Mouse (Mus musculus): ENCODE measurements around the gene Il1b. TPM values are rescaled to one million over a fixed set of nuclear protein-coding genes. Genes with fewer than 3 reads are reported as not detected.

The Il1b gene
- polyA plus RNA-seq, 1 experiment from 2014 or later: not detected

DNA sequence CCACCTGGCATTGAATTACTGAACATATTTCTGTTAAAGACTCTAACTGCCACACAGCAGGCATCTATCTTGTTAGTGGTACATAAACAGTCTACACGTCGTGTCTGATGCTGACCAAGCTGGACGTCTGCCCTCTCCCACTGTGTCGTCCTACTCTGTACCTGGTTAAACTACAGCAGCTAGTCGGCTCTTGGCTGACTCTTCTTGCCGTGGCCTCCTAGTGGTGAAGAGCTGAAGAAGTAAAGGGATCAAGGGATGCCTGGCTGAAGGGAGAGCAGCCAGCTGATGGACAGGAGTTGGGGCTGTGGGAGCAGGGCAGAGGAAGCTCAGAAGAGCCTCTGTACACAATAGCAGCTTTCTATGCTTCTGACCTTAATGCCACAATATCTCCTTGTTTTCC is 22.6 kb upstream of the Il1b start:
- no peak overlapping the region for H3K9ac ChIP-seq (replicated peaks)
- no peaks in the 10 kb centered on the region for H3K36me3 ChIP-seq
- no peak for ATAC-seq (replicated peaks)
- H3K9me3 ChIP-seq: no peaks in the 10 kb centered on the region
- H3K4me2 ChIP-seq (replicated peaks): no peak overlapping the region
- no peak overlapping the region for H3K4me3 ChIP-seq
- WGBS: 27% methylated on average over 6 of the region's 6 CpGs
- no peaks in the 10 kb centered on the region for H3K4me1 ChIP-seq
- H3K27me3 ChIP-seq: no peaks in the 10 kb centered on the region
- H3K27ac ChIP-seq (replicated peaks): no peak overlapping the region

DNA sequence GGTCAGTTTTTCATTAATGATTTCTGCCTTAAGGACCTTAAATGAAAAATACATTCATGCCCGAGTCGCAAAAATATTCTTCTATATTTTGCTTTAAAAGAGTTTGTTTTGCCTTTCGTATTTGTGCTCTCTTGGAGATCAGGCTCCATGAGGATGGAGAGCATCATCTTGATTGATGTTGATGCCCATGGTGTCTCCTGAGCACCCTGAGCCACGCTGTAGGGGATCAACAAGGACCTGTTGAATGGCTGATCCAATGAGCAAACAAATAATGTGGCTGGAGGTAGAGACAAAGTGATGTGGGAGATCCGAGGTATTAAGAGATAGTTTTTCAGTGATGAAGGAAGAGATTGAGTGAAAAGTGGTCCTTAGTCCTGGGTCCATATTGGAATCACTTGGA is 19.2 kb upstream of the Il1b start:
- Histone ChIP-seq H3K9ac (replicated peaks) (no peak overlapping the region), H3K9me3 (no peaks in the 10 kb centered on the region), H3K27ac (replicated peaks) (no peak overlapping the region), H3K4me1 (no peaks in the 10 kb centered on the region), H3K4me2 (replicated peaks) (no peak overlapping the region), H3K27me3 (no peaks in the 10 kb centered on the region), H3K4me3 (no peak overlapping the region), H3K36me3 (no peaks in the 10 kb centered on the region)
- 85% methylated on average over 5 of the region's 5 CpGs for WGBS
- ATAC-seq (replicated peaks): no peak

- no peaks in the 10 kb centered on the region for H3K36me3 ChIP-seq
- no peak overlapping the region for H3K4me2 ChIP-seq (replicated peaks)
- ATAC-seq (replicated peaks): no peak
- H3K9ac ChIP-seq (replicated peaks): no peak overlapping the region
- 74% methylated on average over 2 of the region's 2 CpGs for WGBS
- H3K9me3 ChIP-seq: no peaks in the 10 kb centered on the region
- no peaks in the 10 kb centered on the region for H3K27me3 ChIP-seq
- no peaks in the 10 kb centered on the region for H3K4me1 ChIP-seq
- no peak overlapping the region for H3K4me3 ChIP-seq
- H3K27ac ChIP-seq (replicated peaks): no peak overlapping the region
These were observed 18.4 kb upstream of the Il1b start for GRCm38 (mm10) chr2:129389323-129389722.

- H3K36me3 ChIP-seq: no peaks in the 10 kb centered on the region
- no peak overlapping the region for H3K4me2 ChIP-seq (replicated peaks)
- H3K9ac ChIP-seq (replicated peaks): no peak overlapping the region
- H3K27me3 ChIP-seq: no peaks in the 10 kb centered on the region
- 89% methylated on average over 3 of the region's 3 CpGs for WGBS
- H3K4me1 ChIP-seq: no peaks in the 10 kb centered on the region
- H3K27ac ChIP-seq (replicated peaks): no peak overlapping the region
- no peak for ATAC-seq (replicated peaks)
- no peaks in the 10 kb centered on the region for H3K9me3 ChIP-seq
- H3K4me3 ChIP-seq: no peak overlapping the region
These were observed 14.4 kb upstream of the Il1b start for GRCm38 (mm10) chr2:129385331-129385730.

DNA sequence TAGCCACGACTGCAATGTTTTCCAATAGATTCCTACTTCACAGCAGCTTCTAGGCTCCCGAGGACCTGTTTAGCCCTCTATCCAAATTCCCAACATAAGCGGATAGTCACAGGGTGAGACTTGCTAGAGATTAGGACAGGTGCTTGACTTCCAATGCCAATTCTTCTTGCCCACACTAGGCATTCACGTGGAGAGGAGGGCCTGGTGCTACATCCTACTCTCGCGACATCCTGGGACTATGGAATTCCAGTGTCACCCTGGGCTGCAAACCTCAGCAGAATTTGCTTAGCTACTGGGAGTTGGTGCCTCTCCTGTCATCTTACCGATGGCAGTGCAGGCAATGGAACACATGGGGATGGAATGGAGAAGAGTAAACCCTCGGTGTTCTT is 13.3 kb upstream of the Il1b start:
- Histone ChIP-seq H3K9ac (replicated peaks) (no peak overlapping the region), H3K4me1 (no peaks in the 10 kb centered on the region)
- 85% methylated on average over 8 of the region's 8 CpGs for WGBS

GRCm38 (mm10) chr2:129383512-129384271 is 12.8 kb upstream of the Il1b start:
- ATAC-seq (replicated peaks): no peak
- Histone ChIP-seq H3K27me3 (no peaks in the 10 kb centered on the region), H3K9ac (replicated peaks) (no peak overlapping the region), H3K36me3 (no peaks in the 10 kb centered on the region), H3K4me3 (no peak overlapping the region), H3K9me3 (no peaks in the 10 kb centered on the region), H3K4me2 (replicated peaks) (no peak overlapping the region), H3K4me1 (no peaks in the 10 kb centered on the region), H3K27ac (replicated peaks) (no peak overlapping the region)
- 93% methylated on average over 8 of the region's 8 CpGs for WGBS

More for the DNA sequence above, 13.3 kb upstream of the Il1b start:
- no peak overlapping the region for H3K4me2 ChIP-seq (replicated peaks)
- no peak overlapping the region for H3K27ac ChIP-seq (replicated peaks)
- ATAC-seq (replicated peaks): no peak
- H3K4me3 ChIP-seq: no peak overlapping the region
- no peaks in the 10 kb centered on the region for H3K36me3 ChIP-seq
- H3K9me3 ChIP-seq: no peaks in the 10 kb centered on the region
- no peaks in the 10 kb centered on the region for H3K27me3 ChIP-seq

DNA sequence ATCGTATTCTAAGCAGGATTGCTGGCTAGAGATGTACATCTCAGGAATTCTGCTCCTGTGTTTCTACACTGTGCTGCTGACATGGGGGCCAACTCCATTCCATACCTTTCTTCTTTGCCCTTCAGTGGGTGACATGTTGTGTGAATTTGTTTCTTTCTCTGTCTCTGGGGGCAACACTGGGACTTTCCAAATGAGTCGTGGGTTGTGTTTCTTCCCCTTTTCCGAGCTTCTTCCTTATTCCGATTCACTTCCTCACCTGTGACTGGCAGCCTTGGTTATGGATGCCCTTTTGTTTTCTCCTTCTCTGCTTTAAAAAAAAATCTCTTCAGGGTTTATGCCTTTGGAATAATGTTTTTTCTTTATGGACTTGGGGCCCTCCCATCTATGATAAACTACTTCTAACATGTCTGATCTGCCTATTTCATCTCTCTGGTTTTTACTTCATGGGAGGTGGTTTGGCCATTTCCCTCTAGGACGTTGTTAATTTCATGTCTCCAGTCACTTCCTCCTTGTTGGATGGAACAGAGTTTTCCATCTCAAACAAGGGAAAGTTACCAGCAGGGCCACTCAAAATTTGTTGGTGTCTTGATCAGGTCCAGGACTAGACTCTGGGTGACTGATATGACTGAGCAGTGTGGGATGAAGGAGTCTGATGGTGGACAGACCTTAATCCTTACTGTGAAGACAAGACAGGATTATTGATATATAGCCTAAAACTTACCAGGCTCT is 10.0 kb upstream of the Il1b start:
- Histone ChIP-seq H3K4me3 (no peak overlapping the region), H3K9ac (replicated peaks) (no peak overlapping the region), H3K4me1 (no peaks in the 10 kb centered on the region), H3K9me3 (no peaks in the 10 kb centered on the region), H3K36me3 (no peaks in the 10 kb centered on the region), H3K27ac (replicated peaks) (no peak overlapping the region), H3K27me3 (no peaks in the 10 kb centered on the region), H3K4me2 (replicated peaks) (no peak overlapping the region)
- 86% methylated on average over 5 of the region's 5 CpGs for WGBS
- no peak for ATAC-seq (replicated peaks)

- Histone ChIP-seq H3K27me3 (no peaks in the 10 kb centered on the region), H3K9ac (replicated peaks) (no peak overlapping the region), H3K4me3 (no peak overlapping the region), H3K36me3 (no peaks in the 10 kb centered on the region), H3K4me1 (no peaks in the 10 kb centered on the region), H3K27ac (replicated peaks) (no peak overlapping the region), H3K4me2 (replicated peaks) (no peak overlapping the region), H3K9me3 (no peaks in the 10 kb centered on the region)
- 63% methylated on average over 5 of the region's 5 CpGs for WGBS
- ATAC-seq (replicated peaks): no peak
These were observed 9.3 kb upstream of the Il1b start for GRCm38 (mm10) chr2:129380211-129380610.

GRCm38 (mm10) chr2:129373307-129373706 is 2.4 kb upstream of the Il1b start:
- H3K9me3 ChIP-seq: no peaks in the 10 kb centered on the region

GRCm38 (mm10) chr2:129369615-129370014 is 1.3 kb downstream of the Il1b start:
- Histone ChIP-seq H3K4me3 (no peak overlapping the region), H3K4me1 (no peaks in the 10 kb centered on the region), H3K9ac (replicated peaks) (no peak overlapping the region), H3K9me3 (no peaks in the 10 kb centered on the region), H3K27me3 (no peaks in the 10 kb centered on the region), H3K36me3 (no peaks in the 10 kb centered on the region), H3K27ac (replicated peaks) (no peak overlapping the region), H3K4me2 (replicated peaks) (no peak overlapping the region)
- no peak for ATAC-seq (replicated peaks)
- 83% methylated on average over 3 of the region's 3 CpGs for WGBS

More at GRCm38 (mm10) chr2:129373307-129373706, 2.4 kb upstream of the Il1b start:
- 89% methylated on average over 4 of the region's 4 CpGs for WGBS
- Histone ChIP-seq H3K4me2 (replicated peaks) (no peak overlapping the region), H3K27me3 (no peaks in the 10 kb centered on the region), H3K4me1 (no peaks in the 10 kb centered on the region), H3K27ac (replicated peaks) (no peak overlapping the region), H3K36me3 (no peaks in the 10 kb centered on the region), H3K4me3 (no peak overlapping the region), H3K9ac (replicated peaks) (no peak overlapping the region)
- no peak for ATAC-seq (replicated peaks)

GRCm38 (mm10) chr2:129368795-129369194 is 2.1 kb downstream of the Il1b start:
- Histone ChIP-seq H3K4me3 (no peak overlapping the region), H3K27ac (replicated peaks) (no peak overlapping the region), H3K9me3 (no peaks in the 10 kb centered on the region), H3K9ac (replicated peaks) (no peak overlapping the region), H3K36me3 (no peaks in the 10 kb centered on the region), H3K4me1 (no peaks in the 10 kb centered on the region), H3K27me3 (no peaks in the 10 kb centered on the region), H3K4me2 (replicated peaks) (no peak overlapping the region)
- ATAC-seq (replicated peaks): no peak
- 89% methylated on average over 5 of the region's 5 CpGs for WGBS

DNA sequence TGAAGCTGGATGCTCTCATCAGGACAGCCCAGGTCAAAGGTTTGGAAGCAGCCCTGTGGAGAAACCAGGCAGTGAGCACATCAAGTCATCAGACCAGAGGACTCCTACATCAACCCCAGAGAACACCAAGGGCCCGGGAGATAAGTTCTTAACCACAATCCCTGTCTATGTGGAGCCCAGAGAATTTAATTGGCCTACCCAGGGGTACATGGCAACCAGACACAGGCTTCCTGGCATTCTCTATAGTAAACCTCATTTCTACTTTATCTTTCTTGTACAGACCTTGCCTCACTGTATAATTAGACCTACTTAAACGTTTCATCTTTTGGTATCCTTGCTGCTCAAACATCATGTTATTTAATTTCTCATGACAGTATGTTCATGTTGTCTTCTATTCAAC is 2.8 kb downstream of the Il1b start:
- H3K36me3 ChIP-seq: no peaks in the 10 kb centered on the region
- no peak overlapping the region for H3K4me2 ChIP-seq (replicated peaks)
- no peaks in the 10 kb centered on the region for H3K9me3 ChIP-seq
- no peaks in the 10 kb centered on the region for H3K27me3 ChIP-seq
- WGBS: 82% methylated on average over 2 of the region's 2 CpGs
- H3K4me1 ChIP-seq: no peaks in the 10 kb centered on the region
- H3K9ac ChIP-seq (replicated peaks): no peak overlapping the region
- no peak overlapping the region for H3K27ac ChIP-seq (replicated peaks)
- no peak for ATAC-seq (replicated peaks)
- H3K4me3 ChIP-seq: no peak overlapping the region

All from forebrain, embryonic 15.5 days (tissue).